ENCODE assay signal across 25 mouse cellular contexts in the genomic region with DNA sequence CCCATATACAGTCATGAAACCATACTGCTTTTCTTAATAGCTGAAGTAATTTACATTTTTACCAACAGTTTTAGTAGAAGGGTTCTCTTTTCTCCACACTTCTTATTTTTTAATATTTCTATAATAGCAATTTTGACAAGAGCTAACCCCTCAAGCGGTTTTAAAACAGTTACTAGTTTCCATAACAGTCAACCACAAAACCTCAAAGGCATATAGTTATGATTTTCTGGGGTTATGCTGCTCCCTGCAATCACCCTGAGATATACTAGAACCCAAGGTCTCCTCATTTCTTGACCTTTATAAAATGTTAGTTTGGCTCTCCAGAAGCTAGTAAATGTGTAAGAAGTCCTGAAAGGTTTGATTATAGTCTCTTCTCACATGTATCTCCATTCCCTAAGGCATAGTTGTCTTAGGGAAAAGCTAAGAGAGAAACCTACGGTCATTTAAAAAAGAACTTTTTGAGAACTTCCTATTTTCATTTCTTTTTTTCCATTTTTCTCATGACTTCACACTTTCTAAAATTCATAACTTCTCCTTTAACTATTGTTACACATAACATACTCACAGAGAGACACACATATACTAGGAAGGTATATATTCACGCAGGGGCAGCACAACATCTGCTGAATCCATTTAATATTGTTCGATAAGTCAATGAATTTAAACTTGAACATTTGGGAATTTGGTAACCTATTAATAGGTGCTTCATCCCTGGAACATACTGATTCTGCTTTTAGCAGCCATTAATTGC.
DNase-seq lines count a peak whose midpoint lies in the region; ATAC-seq lines count a peak whose summit lies in the region.
"Had no signal": no experiment of that assay in that cellular context is flagged by ENCODE, and none has a peak within 500 bp of the region (broad histone marks: within the 10 kb centered on the region; RNA-seq: fewer than 3 reads in every experiment).

No protein-coding gene starts in this region.

- peak; percentile 35 for ATAC-seq in CD4-positive, CD25-positive, alpha-beta regulatory T cell, adult 4 months
- 0 out of 2 replicates have a peak, but pooled peaks have one; percentile 36 for ATAC-seq in monocyte, adult 5-6 weeks (replicated peaks; ENCODE audit: insufficient number of reproducible peaks, low FRiP score, low TSS enrichment, poor library complexity, severe bottlenecking)
- ATAC-seq: forebrain, embryonic 15.5 days; hindbrain, postnatal 0 days; intestine, postnatal 0 days; liver, postnatal 0 days; Patski had no signal

- DNase-seq in CD4-positive helper T cell, adult 2 months (ENCODE audit: low read depth, low spot score) = peak; percentile 36
- DNase-seq in induced T-regulatory cell, adult 2 months (ENCODE audit: low read depth) = peak; percentile 67
- no peak for DNase-seq in frontal cortex, postnatal 25 days (ENCODE audit: low spot score in 2 of 2)
- no peak for DNase-seq in cerebellum, postnatal 36 days
- no peak for DNase-seq in layer of hippocampus, postnatal 36 days
- DNase-seq: adrenal gland, postnatal 36 days; cerebellum, adult 8-10 months; cerebellum, postnatal 25 days; embryo, embryonic 11 days; gastrocnemius, postnatal 10 days; kidney, adult 9 months; kidney, postnatal 10 days; liver, postnatal 0 days; lung, postnatal 36 days; midbrain, embryonic 14.5 days; retina, postnatal 1 day; right cerebral cortex, postnatal 14 days; thymus, adult 18-20 months; thymus, postnatal 4 days had no signal

Comparison
In these comparisons a context has a peak if more than half of its experiments do, and no peak if none do; other contexts are left out.
1. DNase-seq: peak in CD4-positive helper T cell, adult 2 months (single experiment) and induced T-regulatory cell, adult 2 months (single experiment); none in frontal cortex, postnatal 25 days (0 of 2), cerebellum, postnatal 36 days (0 of 2) and layer of hippocampus, postnatal 36 days (0 of 2).